ENCODE assay signal across 8 mouse cellular contexts in genomic region chr15:95772861-95773836, GRCm38 (mm10). TPM values are rescaled to one million over a fixed set of nuclear protein-coding genes. Genes with fewer than 3 reads are reported as not detected.
DNase-seq lines count a peak whose midpoint lies in the region; ATAC-seq lines count a peak whose summit lies in the region.

No protein-coding gene starts in this region.

- H3K27ac ChIP-seq in midbrain, embryonic 14.5 days (replicated peaks; ENCODE audit: low read depth, low read length), result no peak overlapping the region
- H3K27ac ChIP-seq in midbrain, embryonic 15.5 days, result no peak overlapping the region

- H3K9ac ChIP-seq in midbrain, embryonic 14.5 days (replicated peaks; ENCODE audit: low read length), result no peak overlapping the region
- H3K9ac ChIP-seq in midbrain, embryonic 15.5 days, result no peak overlapping the region

- H3K4me2 ChIP-seq in midbrain, embryonic 14.5 days (ENCODE audit: low read length), result no peak overlapping the region
- H3K4me2 ChIP-seq in midbrain, embryonic 15.5 days, result no peak overlapping the region

- WGBS in midbrain, embryonic 14.5 days, result 61% methylated on average over 14 of the region's 14 CpGs
- WGBS in midbrain, embryonic 15.5 days, result 50% methylated on average over 14 of the region's 14 CpGs

- H3K36me3 ChIP-seq in midbrain, embryonic 14.5 days (ENCODE audit: control insufficient read depth, insufficient read depth, low read length), result no peaks in the 10 kb centered on the region
- no peaks in the 10 kb centered on the region for H3K36me3 ChIP-seq in midbrain, embryonic 15.5 days (replicated peaks)

- no peaks in the 10 kb centered on the region for H3K9me3 ChIP-seq in midbrain, embryonic 14.5 days (ENCODE audit: control insufficient read depth, low read length)
- no peaks in the 10 kb centered on the region for H3K9me3 ChIP-seq in midbrain, embryonic 15.5 days

- DNase-seq in midbrain, embryonic 14.5 days, result peak; percentile 64
- peak; percentile 72 for DNase-seq in T-cell, adult 2 months (ENCODE audit: low spot score)
- peak; percentile 77 for DNase-seq in liver
- DNase-seq in ovary, postnatal 36 days (ENCODE audit: low spot score), result peak; percentile 68
- peak; percentile 74 for DNase-seq in urinary bladder, postnatal 14 days (ENCODE audit: low spot score)

- no peak overlapping the region for H3K4me3 ChIP-seq in midbrain, embryonic 14.5 days (replicated peaks; ENCODE audit: low read depth, low read length)
- H3K4me3 ChIP-seq in midbrain, embryonic 15.5 days, result no peak overlapping the region

- no peaks in the 10 kb centered on the region for H3K27me3 ChIP-seq in midbrain, embryonic 14.5 days (ENCODE audit: control insufficient read depth, insufficient read depth, low read length)
- H3K27me3 ChIP-seq in midbrain, embryonic 15.5 days (replicated peaks), result no peaks in the 10 kb centered on the region

- ATAC-seq in midbrain, embryonic 14.5 days (ENCODE audit: low FRiP score, low TSS enrichment), result no peak
- no peak for ATAC-seq in midbrain, embryonic 15.5 days (replicated peaks)
- peak; percentile 87 for ATAC-seq in common myeloid progenitor, adult 5-6 weeks (replicated peaks; ENCODE audit: low read depth, poor library complexity, severe bottlenecking)
- peak; percentile 40 to 71; a peak in 1 of 4 replicates for ATAC-seq in hematopoietic stem cell, adult 5-6 weeks (replicated peaks in 1 of 2; ENCODE audit: insufficient read depth in 1 of 2, low FRiP score in 2 of 2, low TSS enrichment in 1 of 2, low read depth in 1 of 2, poor library complexity in 2 of 2, severe bottlenecking in 2 of 2)

- H3K4me1 ChIP-seq in midbrain, embryonic 14.5 days (ENCODE audit: control insufficient read depth, insufficient read depth, low read length), result no peaks in the 10 kb centered on the region
- no peaks in the 10 kb centered on the region for H3K4me1 ChIP-seq in midbrain, embryonic 15.5 days

RNA-seq across cellular contexts. Expression of gene Ano6, which starts 17.5 kb away (rescaled TPM):
- 17.7 and 27.8 TPM in 2 replicates for polyA plus RNA-seq in midbrain, embryonic 14.5 days (2014; fragmentation: Nextera tagmentation; extraction: Ambion mirVana)
- polyA plus RNA-seq in midbrain, embryonic 15.5 days (2015; fragmentation: Nextera tagmentation; extraction: Ambion mirVana), result 26.8 and 29.7 TPM in 2 replicates
- total RNA-seq in common myeloid progenitor, adult 5-6 weeks (2017), result 23.7 and 32.2 TPM in 2 replicates
- 33.6 and 35.1 TPM in 2 replicates for total RNA-seq in hematopoietic stem cell, adult 5-6 weeks (2017)

Comparison
In these comparisons a context has a peak if more than half of its experiments do, and no peak if none do; other contexts are left out.
1. ATAC-seq: peak in common myeloid progenitor, adult 5-6 weeks (single experiment) and hematopoietic stem cell, adult 5-6 weeks (2 of 2); none in midbrain, embryonic 14.5 days (single experiment) and midbrain, embryonic 15.5 days (single experiment).
2. Peak in every context shown above with its lines, with median percentiles within 50 percentile points of each other: DNase-seq.